Mouse (Mus musculus) spleen, postnatal 0 days (tissue): ENCODE measurements around the gene Hmgn2. TPM values are rescaled to one million over a fixed set of nuclear protein-coding genes. Genes with fewer than 3 reads are reported as not detected.

Source experiments
- polyA plus RNA-seq: library from polyadenylated mRNA; unstranded; fragments of >200 nt; fragmentation: Nextera tagmentation; extraction: Ambion mirVana; gene quantifications from 2 replicates; pipeline ENCODE4 v1.2.1, GENCODE M21; 2015

Gene Hmgn2
- polyA plus RNA-seq, result 1,054 and 1,194 TPM in 2 replicates

DNA sequence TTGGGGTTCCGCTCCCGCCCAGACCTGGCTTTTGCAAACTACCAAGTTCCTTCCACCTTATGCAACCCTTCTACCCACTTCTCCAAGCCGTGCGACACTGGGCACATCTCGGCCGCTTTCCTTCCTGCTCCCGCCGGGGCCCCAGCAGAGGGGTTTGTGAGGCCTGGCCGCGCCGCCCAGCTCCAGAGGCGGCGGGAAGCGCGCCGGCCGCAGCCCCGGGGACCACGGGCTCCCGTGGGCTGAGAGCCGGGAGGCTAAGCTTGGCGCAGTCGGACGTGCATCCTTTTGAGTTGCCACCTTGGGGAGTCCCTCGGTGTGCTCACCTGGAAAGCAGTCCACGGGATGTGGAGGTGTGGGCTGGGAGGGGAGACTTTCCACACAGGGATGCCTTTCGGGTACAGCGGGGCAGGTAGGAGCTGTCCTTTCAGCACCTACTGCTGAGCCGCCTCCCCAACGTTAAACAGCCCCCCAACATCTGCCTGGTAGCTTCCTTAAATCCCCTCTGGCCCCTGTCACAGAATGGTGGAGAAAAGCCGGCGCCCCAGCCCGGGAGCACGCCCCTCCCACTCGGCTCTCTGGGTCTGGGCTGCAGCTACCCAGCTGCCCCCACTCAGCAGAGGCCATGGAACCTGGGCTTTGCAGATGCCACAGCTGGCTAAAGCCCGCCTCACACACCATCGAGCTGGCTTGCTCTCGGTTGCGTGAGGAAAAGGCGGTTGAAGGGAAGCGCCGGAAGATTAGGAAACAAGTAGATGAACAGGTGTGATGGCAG lies at the start of gene Hmgn2:
Gene Hmgn2 (minus strand): TSS at position 501 of the 772 bp plus-strand sequence.

DNA sequence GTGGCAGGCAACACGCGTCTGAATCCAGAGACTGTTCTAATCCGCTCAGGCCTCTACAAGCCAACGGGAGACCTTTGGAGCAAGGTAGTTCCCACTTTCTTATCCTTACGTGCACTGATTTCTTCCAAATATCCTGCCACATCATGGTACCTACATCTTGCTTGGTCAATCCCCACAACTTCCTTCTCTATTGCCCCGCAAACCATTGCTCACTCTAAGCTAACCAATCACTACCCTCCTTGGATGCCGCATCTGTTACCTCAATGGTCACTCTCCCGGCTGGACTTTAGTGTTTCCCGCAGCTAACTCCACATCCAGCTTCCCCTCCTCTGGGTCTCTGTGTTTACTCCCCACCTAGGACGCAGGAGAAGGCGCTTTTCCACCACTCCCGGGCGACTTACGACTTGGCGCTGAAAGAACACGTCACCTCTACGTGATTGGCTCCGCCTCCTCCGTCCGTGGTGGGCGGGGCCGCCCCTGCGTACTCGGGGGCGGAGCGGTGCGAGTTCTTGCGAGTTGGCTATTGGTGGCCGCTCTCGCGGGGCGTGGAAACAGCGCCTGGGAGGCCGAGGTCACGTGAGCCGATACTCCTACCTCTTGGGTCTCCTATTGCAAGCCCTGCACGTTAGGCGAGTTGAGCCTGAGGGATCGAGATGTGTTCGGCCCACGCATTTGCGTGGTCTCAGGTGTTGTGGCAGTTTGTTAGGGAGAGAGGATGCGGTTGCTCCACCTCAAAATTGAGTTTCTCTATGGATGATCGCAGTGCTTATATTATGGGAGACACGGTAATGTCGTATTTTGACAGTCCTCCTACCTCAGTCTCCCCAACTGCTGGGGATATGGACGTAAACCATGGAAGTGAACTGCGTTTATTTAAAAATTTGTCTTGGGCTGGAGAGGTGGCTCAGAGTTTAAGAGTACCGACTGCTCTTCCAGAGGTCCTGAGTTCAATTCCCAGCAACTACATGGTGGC lies 32.3 kb upstream of the Hmgn2 start, which contains the start of gene Dhdds:
Gene Dhdds (minus strand): TSS at position 453 of the 973 bp plus-strand sequence.

Other genes with a start within 250 kb of the Hmgn2 start
- gene Arid1a, start 211.9 kb downstream of the Hmgn2 start, polyA plus RNA-seq, result 14.8 and 16.8 TPM in 2 replicates
- gene Rps6ka1, start 80.9 kb downstream of the Hmgn2 start, polyA plus RNA-seq, result 78.2 and 78.6 TPM in 2 replicates
- gene Dhdds, start 32.3 kb upstream of the Hmgn2 start, polyA plus RNA-seq, result 17.5 and 18.5 TPM in 2 replicates
- 1.3 and 2.2 TPM in 2 replicates for gene Lin28a, start 50.2 kb upstream of the Hmgn2 start, polyA plus RNA-seq
- gene Zfp683, start 85.2 kb upstream of the Hmgn2 start, polyA plus RNA-seq, result 0.08 and 0.15 TPM in 2 replicates
- 1.9 TPM in 2 replicates for gene Crybg2, start 92.2 kb upstream of the Hmgn2 start, polyA plus RNA-seq
- 274 and 378 TPM in 2 replicates for gene Cd52, start 126.4 kb upstream of the Hmgn2 start, polyA plus RNA-seq
- 3.3 and 4.5 TPM in 2 replicates for gene Ubxn11, start 133.9 kb upstream of the Hmgn2 start, polyA plus RNA-seq
- 386 and 481 TPM in 2 replicates for gene Sh3bgrl3, start 160.1 kb upstream of the Hmgn2 start, polyA plus RNA-seq
- 113 and 118 TPM in 2 replicates for gene Cep85, start 218.5 kb upstream of the Hmgn2 start, polyA plus RNA-seq
- not detected in 2 replicates for gene Gm7534, start 234.4 kb upstream of the Hmgn2 start, polyA plus RNA-seq